Mouse (Mus musculus): ENCODE measurements around the gene Zfp383. TPM values are rescaled to one million over a fixed set of nuclear protein-coding genes. Genes with fewer than 3 reads are reported as not detected.

The Zfp383 gene
- polyA plus RNA-seq, 1 experiment from 2014 or later = 3.7 TPM

- Histone ChIP-seq H3K27ac (ENCODE audit: low read length) (no peak overlapping the region), H3K27me3 (replicated peaks; ENCODE audit: insufficient read depth, low read length) (no peaks in the 10 kb centered on the region), H3K36me3 (ENCODE audit: insufficient read depth, low read length) (no peaks in the 10 kb centered on the region), H3K9ac (replicated peaks; ENCODE audit: low read depth) (no peak overlapping the region), H3K9me3 (ENCODE audit: low read length) (no peaks in the 10 kb centered on the region), H3K4me3 (ENCODE audit: low read depth, low read length) (no peak overlapping the region), H3K4me1 (ENCODE audit: insufficient read depth, low read depth, low read length) (no peaks in the 10 kb centered on the region), H3K4me2 (replicated peaks; ENCODE audit: low read depth, low read length) (no peak overlapping the region)
- no peak for TF ChIP-seq CTCF (IDR thresholded peaks at IDR 0.05)
- no peak for TF ChIP-seq EP300 (IDR thresholded peaks at IDR 0.05)
- WGBS = 74% methylated on average over 2 of the region's 2 CpGs
- ATAC-seq (no peak), DNase-seq (ENCODE audit: low spot score) (no peak)
Measured at GRCm38 (mm10) chr7:29943720-29944119, 35.7 kb downstream of the Zfp383 start.

GRCm38 (mm10) chr7:29944201-29944600 is 36.2 kb downstream of the Zfp383 start:
- H3K4me3 ChIP-seq (ENCODE audit: low read depth, low read length) = no peak overlapping the region
- no peaks in the 10 kb centered on the region for H3K36me3 ChIP-seq (ENCODE audit: insufficient read depth, low read length)
- no peak overlapping the region for H3K4me2 ChIP-seq (replicated peaks; ENCODE audit: low read depth, low read length)
- no peak overlapping the region for H3K9ac ChIP-seq (replicated peaks; ENCODE audit: low read depth)
- no peaks in the 10 kb centered on the region for H3K27me3 ChIP-seq (replicated peaks; ENCODE audit: insufficient read depth, low read length)
- no peak for DNase-seq (ENCODE audit: low spot score)
- no peak overlapping the region for H3K27ac ChIP-seq (ENCODE audit: low read length)
- no peaks in the 10 kb centered on the region for H3K9me3 ChIP-seq (ENCODE audit: low read length)
- no peaks in the 10 kb centered on the region for H3K4me1 ChIP-seq (ENCODE audit: insufficient read depth, low read depth, low read length)
- no peak for TF ChIP-seq CTCF (IDR thresholded peaks at IDR 0.05)
- no peak for TF ChIP-seq EP300 (IDR thresholded peaks at IDR 0.05)
- no peak for ATAC-seq
- 84% methylated on average over 2 of the region's 2 CpGs for WGBS

DNA sequence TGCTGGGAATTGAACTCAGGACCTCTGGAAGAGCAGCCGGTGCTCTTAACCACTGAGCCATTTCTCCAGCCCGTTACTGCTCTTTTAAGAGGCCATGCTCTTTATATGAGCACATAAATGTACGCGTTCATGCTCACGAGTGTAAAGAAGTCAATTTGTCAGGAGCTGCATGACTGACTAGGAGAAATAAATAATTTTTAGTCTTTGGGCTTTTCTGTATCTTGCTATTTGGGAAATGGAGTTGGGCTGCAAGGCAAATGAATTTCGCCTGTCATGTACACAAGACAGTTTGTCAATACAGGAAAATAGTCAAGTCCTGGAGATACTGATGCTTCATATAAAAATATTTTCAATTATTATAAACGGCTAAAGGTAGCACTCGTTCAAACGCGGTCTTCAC is 45.1 kb downstream of the Zfp383 start:
- no peak for ATAC-seq
- no peak for TF ChIP-seq CTCF (IDR thresholded peaks at IDR 0.05)
- no peak for TF ChIP-seq EP300 (IDR thresholded peaks at IDR 0.05)
- DNase-seq (ENCODE audit: low spot score) = no peak
- Histone ChIP-seq H3K36me3 (ENCODE audit: insufficient read depth, low read length) (no peaks in the 10 kb centered on the region), H3K27ac (ENCODE audit: low read length) (peak overlapping the region; percentile 92; the same call in 1 of the 2 replicates), H3K4me2 (replicated peaks; ENCODE audit: low read depth, low read length) (peak overlapping the region; percentile 71), H3K9ac (replicated peaks; ENCODE audit: low read depth) (peak overlapping the region; percentile 90), H3K4me1 (ENCODE audit: insufficient read depth, low read depth, low read length) (no peaks in the 10 kb centered on the region), H3K9me3 (ENCODE audit: low read length) (no peaks in the 10 kb centered on the region), H3K27me3 (replicated peaks; ENCODE audit: insufficient read depth, low read length) (no peaks in the 10 kb centered on the region), H3K4me3 (ENCODE audit: low read depth, low read length) (peak overlapping the region; percentile 73)
- 31% methylated on average over 10 of the region's 10 CpGs for WGBS

- no peaks in the 10 kb centered on the region for H3K9me3 ChIP-seq (ENCODE audit: low read length)
- TF ChIP-seq EP300 (IDR thresholded peaks at IDR 0.05) (no peak), CTCF (IDR thresholded peaks at IDR 0.05) (no peak)
- peak; percentile 86 for ATAC-seq
- WGBS = 2% methylated on average over 50 of the region's 52 CpGs
- H3K27me3 ChIP-seq (replicated peaks; ENCODE audit: insufficient read depth, low read length) = no peaks in the 10 kb centered on the region
- peak within 1 kb of the TSS; percentile 92 for H3K27ac ChIP-seq (ENCODE audit: low read length)
- peak; percentile 89 for DNase-seq (ENCODE audit: low spot score)
- peak within 1 kb of the TSS; percentile 90 for H3K9ac ChIP-seq (replicated peaks; ENCODE audit: low read depth)
- no peaks in the 10 kb centered on the region for H3K36me3 ChIP-seq (ENCODE audit: insufficient read depth, low read length)
- peak within 1 kb of the TSS; percentile 71 for H3K4me2 ChIP-seq (replicated peaks; ENCODE audit: low read depth, low read length)
- peak within 1 kb of the TSS; percentile 73 for H3K4me3 ChIP-seq (ENCODE audit: low read depth, low read length)
- H3K4me1 ChIP-seq (ENCODE audit: insufficient read depth, low read depth, low read length) = no peaks in the 10 kb centered on the region
Measured at GRCm38 (mm10) chr7:29953513-29954401, 45.7 kb downstream of the Zfp383 start, which contains the start of gene Zfp74. Gene Zfp74 (minus strand): TSS chr7:29954089.

GRCm38 (mm10) chr7:29954731-29955130 is 46.7 kb downstream of the Zfp383 start:
- Histone ChIP-seq H3K4me1 (ENCODE audit: insufficient read depth, low read depth, low read length) (no peaks in the 10 kb centered on the region), H3K36me3 (ENCODE audit: insufficient read depth, low read length) (no peaks in the 10 kb centered on the region), H3K4me3 (ENCODE audit: low read depth, low read length) (peak overlapping the region; percentile 73; the same call in 1 of the 2 replicates), H3K9me3 (ENCODE audit: low read length) (no peaks in the 10 kb centered on the region), H3K27ac (ENCODE audit: low read length) (no peak overlapping the region; the same call in 1 of the 2 replicates), H3K9ac (replicated peaks; ENCODE audit: low read depth) (no peak overlapping the region), H3K27me3 (replicated peaks; ENCODE audit: insufficient read depth, low read length) (no peaks in the 10 kb centered on the region), H3K4me2 (replicated peaks; ENCODE audit: low read depth, low read length) (peak overlapping the region; percentile 71)
- DNase-seq (ENCODE audit: low spot score) (peak; percentile 77), ATAC-seq (0 out of 2 replicates have a peak, but pooled peaks have one; percentile 25)
- peak; percentile 46; the same call in 1 of the 2 replicates for TF ChIP-seq EP300 (IDR thresholded peaks at IDR 0.05)
- peak; percentile 78 for TF ChIP-seq CTCF (IDR thresholded peaks at IDR 0.05)
- 18% methylated on average over 4 of the region's 4 CpGs for WGBS

GRCm38 (mm10) chr7:29956257-29956656 is 48.2 kb downstream of the Zfp383 start:
- DNase-seq (ENCODE audit: low spot score) (peak; percentile 80), ATAC-seq (peak; percentile 60)
- peak overlapping the region; percentile 27; the same call in 1 of the 2 replicates for H3K4me2 ChIP-seq (replicated peaks; ENCODE audit: low read depth, low read length)
- TF ChIP-seq EP300 (IDR thresholded peaks at IDR 0.05) (peak; percentile 10; the same call in 1 of the 2 replicates), CTCF (IDR thresholded peaks at IDR 0.05) (no peak)
- 46% methylated on average over 9 of the region's 10 CpGs for WGBS
- no peak overlapping the region for H3K4me3 ChIP-seq (ENCODE audit: low read depth, low read length)
- H3K36me3 ChIP-seq (ENCODE audit: insufficient read depth, low read length) = no peaks in the 10 kb centered on the region
- no peaks in the 10 kb centered on the region for H3K27me3 ChIP-seq (replicated peaks; ENCODE audit: insufficient read depth, low read length)
- H3K4me1 ChIP-seq (ENCODE audit: insufficient read depth, low read depth, low read length) = no peaks in the 10 kb centered on the region
- no peaks in the 10 kb centered on the region for H3K9me3 ChIP-seq (ENCODE audit: low read length)
- no peak overlapping the region for H3K9ac ChIP-seq (replicated peaks; ENCODE audit: low read depth)
- H3K27ac ChIP-seq (ENCODE audit: low read length) = peak overlapping the region; percentile 72; the same call in 1 of the 2 replicates
